Mouse (Mus musculus): ENCODE data around the gene Neil3. TPM values are rescaled to one million over a fixed set of nuclear protein-coding genes. Genes with fewer than 3 reads are reported as not detected.
A peak's percentile ranks its signal among the peaks of the same experiment; 100 is the strongest.

Gene Neil3
- polyA plus RNA-seq, 1 experiment from 2014 or later: 8.0 TPM

- TF ChIP-seq EP300 (optimal IDR thresholded peaks at IDR 0.05) (no peak), CTCF (IDR thresholded peaks at IDR 0.05; ENCODE audit: low read depth) (no peak)
- Histone ChIP-seq H3K9me3 (ENCODE audit: control insufficient read depth, low read length) (0 out of 2 replicates have a peak, but pooled peaks cover 7% of the 10 kb centered on the region), H3K4me3 (ENCODE audit: low read depth, low read length) (no peak overlapping the region), H3K4me1 (replicated peaks; ENCODE audit: control insufficient read depth, insufficient read depth) (no peaks in the 10 kb centered on the region), H3K27me3 (ENCODE audit: control insufficient read depth, insufficient read depth, low read length) (no peaks in the 10 kb centered on the region), H3K9ac (ENCODE audit: low read length) (no peak overlapping the region), H3K4me2 (replicated peaks; ENCODE audit: low read depth) (no peak overlapping the region), H3K36me3 (ENCODE audit: control insufficient read depth, insufficient read depth, low read length) (no peaks in the 10 kb centered on the region), H3K27ac (replicated peaks) (no peak overlapping the region)
- 75% methylated on average over 3 of the region's 3 CpGs for WGBS
- ATAC-seq (ENCODE audit: low FRiP score, low TSS enrichment) (no peak), DNase-seq (ENCODE audit: low spot score) (no peak)
Observed at GRCm38 (mm10) chr8:53623425-53623824, 15.4 kb downstream of the Neil3 start.

GRCm38 (mm10) chr8:53619196-53619595 lies 19.7 kb downstream of the Neil3 start:
- H3K4me2 ChIP-seq (replicated peaks; ENCODE audit: low read depth): no peak overlapping the region
- ATAC-seq (ENCODE audit: low FRiP score, low TSS enrichment): no peak
- no peaks in the 10 kb centered on the region for H3K36me3 ChIP-seq (ENCODE audit: control insufficient read depth, insufficient read depth, low read length)
- no peak overlapping the region for H3K9ac ChIP-seq (ENCODE audit: low read length)
- no peak for DNase-seq (ENCODE audit: low spot score)
- no peaks in the 10 kb centered on the region for H3K4me1 ChIP-seq (replicated peaks; ENCODE audit: control insufficient read depth, insufficient read depth)
- no peak overlapping the region for H3K27ac ChIP-seq (replicated peaks)
- TF ChIP-seq EP300 (optimal IDR thresholded peaks at IDR 0.05) (no peak), CTCF (IDR thresholded peaks at IDR 0.05; ENCODE audit: low read depth) (no peak)
- H3K9me3 ChIP-seq (ENCODE audit: control insufficient read depth, low read length): no peaks in the 10 kb centered on the region
- no peaks in the 10 kb centered on the region for H3K27me3 ChIP-seq (ENCODE audit: control insufficient read depth, insufficient read depth, low read length)
- WGBS: 98% methylated on average over 3 of the region's 3 CpGs
- no peak overlapping the region for H3K4me3 ChIP-seq (ENCODE audit: low read depth, low read length)

- Histone ChIP-seq H3K36me3 (ENCODE audit: control insufficient read depth, insufficient read depth, low read length) (no peaks in the 10 kb centered on the region), H3K4me2 (replicated peaks; ENCODE audit: low read depth) (no peak overlapping the region), H3K27me3 (ENCODE audit: control insufficient read depth, insufficient read depth, low read length) (no peaks in the 10 kb centered on the region), H3K4me3 (ENCODE audit: low read depth, low read length) (no peak overlapping the region), H3K9me3 (ENCODE audit: control insufficient read depth, low read length) (no peaks in the 10 kb centered on the region), H3K4me1 (replicated peaks; ENCODE audit: control insufficient read depth, insufficient read depth) (no peaks in the 10 kb centered on the region), H3K9ac (ENCODE audit: low read length) (no peak overlapping the region), H3K27ac (replicated peaks) (no peak overlapping the region)
- no peak for TF ChIP-seq EP300 (optimal IDR thresholded peaks at IDR 0.05)
- TF ChIP-seq CTCF (IDR thresholded peaks at IDR 0.05; ENCODE audit: low read depth): no peak
- DNase-seq (ENCODE audit: low spot score): no peak
- WGBS: 69% methylated on average over 8 of the region's 8 CpGs
- ATAC-seq (ENCODE audit: low FRiP score, low TSS enrichment): no peak
Observed at GRCm38 (mm10) chr8:53614288-53614646, 24.6 kb downstream of the Neil3 start.

- H3K4me1 ChIP-seq (replicated peaks; ENCODE audit: control insufficient read depth, insufficient read depth): no peaks in the 10 kb centered on the region
- no peak overlapping the region for H3K4me3 ChIP-seq (ENCODE audit: low read depth, low read length)
- ATAC-seq (ENCODE audit: low FRiP score, low TSS enrichment): no peak
Observed at GRCm38 (mm10) chr8:53613577-53614287, 25.1 kb downstream of the Neil3 start.

GRCm38 (mm10) chr8:53612297-53612696 lies 26.6 kb downstream of the Neil3 start:
- no peak for ATAC-seq (ENCODE audit: low FRiP score, low TSS enrichment)

More at GRCm38 (mm10) chr8:53613577-53614287, 25.1 kb downstream of the Neil3 start:
- no peaks in the 10 kb centered on the region for H3K9me3 ChIP-seq (ENCODE audit: control insufficient read depth, low read length)
- no peaks in the 10 kb centered on the region for H3K27me3 ChIP-seq (ENCODE audit: control insufficient read depth, insufficient read depth, low read length)
- no peak overlapping the region for H3K4me2 ChIP-seq (replicated peaks; ENCODE audit: low read depth)
- H3K9ac ChIP-seq (ENCODE audit: low read length): no peak overlapping the region
- no peak overlapping the region for H3K27ac ChIP-seq (replicated peaks)
- no peak for DNase-seq (ENCODE audit: low spot score)
- H3K36me3 ChIP-seq (ENCODE audit: control insufficient read depth, insufficient read depth, low read length): no peaks in the 10 kb centered on the region
- 88% methylated on average over 7 of the region's 7 CpGs for WGBS
- TF ChIP-seq CTCF (IDR thresholded peaks at IDR 0.05; ENCODE audit: low read depth): no peak
- no peak for TF ChIP-seq EP300 (optimal IDR thresholded peaks at IDR 0.05)

GRCm38 (mm10) chr8:53607040-53607439 lies 31.8 kb downstream of the Neil3 start:
- DNase-seq (ENCODE audit: low spot score): no peak
- WGBS: 22% methylated on average over 3 of the region's 3 CpGs

More at GRCm38 (mm10) chr8:53612297-53612696, 26.6 kb downstream of the Neil3 start:
- H3K27me3 ChIP-seq (ENCODE audit: control insufficient read depth, insufficient read depth, low read length): no peaks in the 10 kb centered on the region
- H3K4me3 ChIP-seq (ENCODE audit: low read depth, low read length): no peak overlapping the region
- no peak for DNase-seq (ENCODE audit: low spot score)
- WGBS: 79% methylated on average over 7 of the region's 7 CpGs
- H3K4me2 ChIP-seq (replicated peaks; ENCODE audit: low read depth): no peak overlapping the region
- no peak overlapping the region for H3K27ac ChIP-seq (replicated peaks)
- no peaks in the 10 kb centered on the region for H3K36me3 ChIP-seq (ENCODE audit: control insufficient read depth, insufficient read depth, low read length)
- H3K9ac ChIP-seq (ENCODE audit: low read length): no peak overlapping the region
- no peak for TF ChIP-seq EP300 (optimal IDR thresholded peaks at IDR 0.05)
- peak; percentile 30 for TF ChIP-seq CTCF (IDR thresholded peaks at IDR 0.05; ENCODE audit: low read depth)
- no peaks in the 10 kb centered on the region for H3K4me1 ChIP-seq (replicated peaks; ENCODE audit: control insufficient read depth, insufficient read depth)
- H3K9me3 ChIP-seq (ENCODE audit: control insufficient read depth, low read length): no peaks in the 10 kb centered on the region

More at GRCm38 (mm10) chr8:53607040-53607439, 31.8 kb downstream of the Neil3 start:
- Histone ChIP-seq H3K4me2 (replicated peaks; ENCODE audit: low read depth) (no peak overlapping the region), H3K27me3 (ENCODE audit: control insufficient read depth, insufficient read depth, low read length) (no peaks in the 10 kb centered on the region), H3K36me3 (ENCODE audit: control insufficient read depth, insufficient read depth, low read length) (no peaks in the 10 kb centered on the region), H3K9me3 (ENCODE audit: control insufficient read depth, low read length) (no peaks in the 10 kb centered on the region), H3K4me1 (replicated peaks; ENCODE audit: control insufficient read depth, insufficient read depth) (no peaks in the 10 kb centered on the region), H3K27ac (replicated peaks) (no peak overlapping the region), H3K4me3 (ENCODE audit: low read depth, low read length) (no peak overlapping the region), H3K9ac (ENCODE audit: low read length) (no peak overlapping the region)
- no peak for TF ChIP-seq EP300 (optimal IDR thresholded peaks at IDR 0.05)
- TF ChIP-seq CTCF (IDR thresholded peaks at IDR 0.05; ENCODE audit: low read depth): peak; percentile 92
- ATAC-seq (ENCODE audit: low FRiP score, low TSS enrichment): peak; percentile 81
